In the genomic region with DNA sequence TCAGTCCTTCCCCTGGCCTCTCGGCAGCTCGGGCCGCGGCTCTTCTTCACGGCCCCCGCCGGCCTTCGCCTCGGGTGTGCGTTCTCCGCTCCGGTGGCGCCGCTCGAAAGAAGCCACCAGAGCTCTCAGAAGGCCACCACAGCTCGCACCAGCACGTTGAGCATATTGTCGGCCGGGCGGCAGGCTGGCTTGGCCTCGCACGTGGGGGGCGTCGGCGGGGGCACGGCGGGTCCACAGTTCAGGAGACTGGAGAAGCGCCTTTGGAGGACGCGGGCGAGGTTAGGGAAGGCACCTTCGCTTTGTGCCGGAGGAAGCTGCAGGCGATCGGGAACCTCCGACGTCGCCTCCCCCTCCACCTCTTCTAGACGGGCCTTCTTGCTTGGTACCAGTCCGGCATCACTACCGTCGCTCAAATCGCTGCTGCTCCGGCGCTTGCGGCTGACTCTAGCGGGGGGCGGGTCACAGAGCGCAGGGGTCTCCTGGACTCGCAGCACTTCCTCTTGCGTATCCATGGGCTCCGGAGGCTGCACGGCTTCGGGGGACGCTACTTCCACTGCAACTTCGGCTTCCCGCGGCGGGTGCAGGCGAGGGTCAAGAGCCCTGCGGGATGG, we compare ENCODE assay signal across 7 mouse cellular contexts. TPM values are rescaled to one million over a fixed set of nuclear protein-coding genes. Genes with fewer than 3 reads are reported as not detected.
DNase-seq lines count a peak whose midpoint lies in the region; ATAC-seq lines count a peak whose summit lies in the region.

No protein-coding gene starts in this region.

- H3K9ac ChIP-seq in heart, embryonic 14.5 days (ENCODE audit: low read length): peak overlapping the region; percentile 95
- peak overlapping the region; percentile 88 for H3K9ac ChIP-seq in midbrain, embryonic 11.5 days (ENCODE audit: low read length)

- no peaks in the 10 kb centered on the region for H3K27me3 ChIP-seq in heart, embryonic 14.5 days (ENCODE audit: control insufficient read depth, insufficient read depth, low read length)
- H3K27me3 ChIP-seq in midbrain, embryonic 11.5 days (ENCODE audit: control insufficient read depth, insufficient read depth, low read length): no peaks in the 10 kb centered on the region

- H3K27ac ChIP-seq in heart, embryonic 14.5 days (replicated peaks in 1 of 2; ENCODE audit: control insufficient read depth in 1 of 2, insufficient read depth in 1 of 2, low read depth in 2 of 2, low read length in 2 of 2): peak overlapping the region; percentile 89 to 94
- peak overlapping the region; percentile 81 for H3K27ac ChIP-seq in midbrain, embryonic 11.5 days (ENCODE audit: low read depth, low read length)

- peak; percentile 67 to 68 for DNase-seq in B cell, adult 2 months
- DNase-seq in CD4-positive, CD25-positive, alpha-beta regulatory T cell, adult 2 months (ENCODE audit: low read depth, low spot score): peak; percentile 72
- DNase-seq in embryo, embryonic 11 days: peak; percentile 76
- DNase-seq in kidney, postnatal 4 days: peak; percentile 69 to 82
- peak; percentile 98 for DNase-seq in midbrain, embryonic 11.5 days (ENCODE audit: low spot score, missing footprints)
- peak; percentile 54 to 68 for DNase-seq in thymus, adult 18-20 months

- peaks cover 13 to 41% of the 10 kb centered on the region in 2 experiments for H3K4me1 ChIP-seq in heart, embryonic 14.5 days (ENCODE audit: control insufficient read depth in 2 of 2, insufficient read depth in 2 of 2, low read length in 2 of 2)
- H3K4me1 ChIP-seq in midbrain, embryonic 11.5 days (ENCODE audit: control insufficient read depth, insufficient read depth, low read length): peaks cover 40% of the 10 kb centered on the region

- WGBS in heart, embryonic 14.5 days: under 1% methylated on average over 61 of the region's 61 CpGs
- WGBS in midbrain, embryonic 11.5 days: under 1% methylated on average over 60 of the region's 61 CpGs

- H3K4me3 ChIP-seq in heart, embryonic 14.5 days (ENCODE audit: control insufficient read depth in 1 of 2, insufficient read depth in 1 of 2, low read depth in 1 of 2, low read length in 2 of 2): peak overlapping the region; percentile 69 to 83
- H3K4me3 ChIP-seq in midbrain, embryonic 11.5 days (ENCODE audit: low read depth, low read length): peak overlapping the region; percentile 59

- H3K36me3 ChIP-seq in heart, embryonic 14.5 days (ENCODE audit: control insufficient read depth, insufficient read depth, low read length): no peaks in the 10 kb centered on the region
- H3K36me3 ChIP-seq in midbrain, embryonic 11.5 days (ENCODE audit: control insufficient read depth, insufficient read depth, low read length): no peaks in the 10 kb centered on the region

- 0 out of 2 replicates have a peak, but pooled peaks have one; percentile 2 for ATAC-seq in heart, embryonic 14.5 days (ENCODE audit: insufficient number of reproducible peaks, insufficient read depth, low FRiP score, low read depth)
- peak; percentile 8 for ATAC-seq in midbrain, embryonic 11.5 days (ENCODE audit: low FRiP score)

- peak overlapping the region; percentile 68 for H3K4me2 ChIP-seq in heart, embryonic 14.5 days (ENCODE audit: low read length)
- peak overlapping the region; percentile 99 for H3K4me2 ChIP-seq in midbrain, embryonic 11.5 days

- H3K9me3 ChIP-seq in heart, embryonic 14.5 days (ENCODE audit: control insufficient read depth, low read length): no peaks in the 10 kb centered on the region
- H3K9me3 ChIP-seq in midbrain, embryonic 11.5 days (ENCODE audit: control insufficient read depth, low read length): no peaks in the 10 kb centered on the region

RNA-seq across cellular contexts. Expression of gene Ier2, which starts 0.6 kb away (rescaled TPM):
- polyA plus RNA-seq in heart, embryonic 14.5 days (2014; fragmentation: Nextera tagmentation; extraction: Ambion mirVana): 36.4 and 43.8 TPM in 2 replicates
- polyA plus RNA-seq in midbrain, embryonic 11.5 days (2014; fragmentation: Nextera tagmentation; extraction: Ambion mirVana): 49.9 and 52.9 TPM in 2 replicates

RNA-seq across cellular contexts. Expression of gene Trmt1, which starts 24.0 kb away (rescaled TPM):
- polyA plus RNA-seq in heart, embryonic 14.5 days (2014; fragmentation: Nextera tagmentation; extraction: Ambion mirVana): 46.1 and 50.0 TPM in 2 replicates
- polyA plus RNA-seq in midbrain, embryonic 11.5 days (2014; fragmentation: Nextera tagmentation; extraction: Ambion mirVana): 39.9 and 45.6 TPM in 2 replicates

RNA-seq across cellular contexts. Expression of gene Nacc1, which starts 25.6 kb away (rescaled TPM):
- polyA plus RNA-seq in heart, embryonic 14.5 days (2014; fragmentation: Nextera tagmentation; extraction: Ambion mirVana): 15.1 and 17.4 TPM in 2 replicates
- 18.6 and 21.4 TPM in 2 replicates for polyA plus RNA-seq in midbrain, embryonic 11.5 days (2014; fragmentation: Nextera tagmentation; extraction: Ambion mirVana)

RNA-seq across cellular contexts. Expression of gene Lyl1, which starts 39.2 kb away (rescaled TPM):
- polyA plus RNA-seq in heart, embryonic 14.5 days (2014; fragmentation: Nextera tagmentation; extraction: Ambion mirVana): 12.1 and 13.7 TPM in 2 replicates
- 5.1 and 6.5 TPM in 2 replicates for polyA plus RNA-seq in midbrain, embryonic 11.5 days (2014; fragmentation: Nextera tagmentation; extraction: Ambion mirVana)

Comparison
In these comparisons a context has a peak if more than half of its experiments do, and no peak if none do; other contexts are left out.
1. Peak in every context shown above with its lines: DNase-seq, ATAC-seq, H3K4me3 ChIP-seq and H3K27ac ChIP-seq.